In genomic region chr7:16610345-16610744, GRCm38 (mm10) we compare ENCODE assay signal across 17 mouse cellular contexts. TPM values are rescaled to one million over a fixed set of nuclear protein-coding genes. Genes with fewer than 3 reads are reported as not detected.
DNase-seq lines count a peak whose midpoint lies in the region; ATAC-seq and TF ChIP-seq lines count a peak whose summit lies in the region.
"Had no signal": no experiment of that assay in that cellular context is flagged by ENCODE, and none has a peak within 500 bp of the region (broad histone marks: within the 10 kb centered on the region; RNA-seq: fewer than 3 reads in every experiment).

No protein-coding gene starts in this region.

- H3K9me3 ChIP-seq in heart, postnatal 0 days (replicated peaks; ENCODE audit: control insufficient read depth, low read length): no peaks in the 10 kb centered on the region
- no peaks in the 10 kb centered on the region for H3K9me3 ChIP-seq in forebrain, embryonic 15.5 days
- H3K9me3 ChIP-seq: embryonic facial prominence, embryonic 15.5 days; limb, embryonic 13.5 days; stomach, embryonic 15.5 days had no signal

- peak; percentile 39 for DNase-seq in adrenal gland, postnatal 14 days
- no peak for DNase-seq in adrenal gland, postnatal 25 days
- DNase-seq in heart, postnatal 0 days (ENCODE audit: low spot score): no peak
- DNase-seq in heart, postnatal 36 days: no peak
- peak; percentile 36 for DNase-seq in lung, postnatal 14 days
- no peak for DNase-seq in T-cell, adult 2 months (ENCODE audit: low spot score)
- DNase-seq: cerebellum, postnatal 25 days; gastrocnemius, postnatal 25 days; kidney, postnatal 10 days; right cerebral cortex, postnatal 4 days; thymus, postnatal 4 days had no signal

- no peaks in the 10 kb centered on the region for H3K27me3 ChIP-seq in heart, postnatal 0 days (ENCODE audit: control insufficient read depth, insufficient read depth, low read length)
- H3K27me3 ChIP-seq in forebrain, embryonic 15.5 days: no peaks in the 10 kb centered on the region
- H3K27me3 ChIP-seq: embryonic facial prominence, embryonic 15.5 days; limb, embryonic 13.5 days; stomach, embryonic 15.5 days had no signal

- TF ChIP-seq CTCF in heart, postnatal 0 days (IDR thresholded peaks at IDR 0.05; ENCODE audit: low read depth): no peak

- ATAC-seq in heart, postnatal 0 days (ENCODE audit: insufficient read depth, low read depth): no peak
- ATAC-seq in forebrain, embryonic 15.5 days (replicated peaks): no peak
- no peak for ATAC-seq in megakaryocyte progenitor cell, adult 5-6 weeks (replicated peaks; ENCODE audit: poor library complexity)
- ATAC-seq: inflammation-experienced regulatory T-cells, adult 6 months had no signal

- no peak for TF ChIP-seq EP300 in heart, postnatal 0 days (IDR thresholded peaks at IDR 0.05; ENCODE audit: low read depth)

- WGBS in heart, postnatal 0 days: 42% methylated on average over 2 of the region's 2 CpGs
- 59% methylated on average over 2 of the region's 2 CpGs for whole genome bisulfite sequencing in forebrain, embryonic 15.5 days

- no peaks in the 10 kb centered on the region for H3K36me3 ChIP-seq in heart, postnatal 0 days (replicated peaks; ENCODE audit: control insufficient read depth, insufficient read depth, low read length)
- no peaks in the 10 kb centered on the region for H3K36me3 ChIP-seq in forebrain, embryonic 15.5 days
- H3K36me3 ChIP-seq: embryonic facial prominence, embryonic 15.5 days; stomach, embryonic 15.5 days had no signal

- peak overlapping the region; percentile 16; the same call in 1 of the 2 replicates for H3K4me2 ChIP-seq in heart, postnatal 0 days (ENCODE audit: low read depth, low read length)
- H3K4me2 ChIP-seq in forebrain, embryonic 15.5 days (replicated peaks): peak overlapping the region; percentile 81; the same call in 1 of the 2 replicates
- H3K4me2 ChIP-seq: embryonic facial prominence, embryonic 15.5 days; limb, embryonic 13.5 days; stomach, embryonic 15.5 days had no signal

- H3K4me3 ChIP-seq in heart, postnatal 0 days (ENCODE audit: low read depth, low read length): no peak overlapping the region
- no peak overlapping the region for H3K4me3 ChIP-seq in forebrain, embryonic 15.5 days
- H3K4me3 ChIP-seq: embryonic facial prominence, embryonic 15.5 days; limb, embryonic 13.5 days; stomach, embryonic 15.5 days had no signal

- H3K9ac ChIP-seq in heart, postnatal 0 days (replicated peaks; ENCODE audit: low read depth, low read length): no peak overlapping the region
- H3K9ac ChIP-seq in forebrain, embryonic 15.5 days (replicated peaks): no peak overlapping the region
- H3K9ac ChIP-seq: embryonic facial prominence, embryonic 15.5 days; limb, embryonic 13.5 days; stomach, embryonic 15.5 days had no signal

- intact Hi-C loops in heart, postnatal 36 days (cut with DNase I): loop anchor here (5.0 kb wide), 2 partner anchors 38 to 318 kb away; no protein-coding TSS in a partner anchor

- H3K27ac ChIP-seq in heart, postnatal 0 days (ENCODE audit: low read depth): peak overlapping the region; percentile 70
- no peak overlapping the region for H3K27ac ChIP-seq in forebrain, embryonic 15.5 days (replicated peaks)
- H3K27ac ChIP-seq: embryonic facial prominence, embryonic 15.5 days; limb, embryonic 13.5 days; stomach, embryonic 15.5 days had no signal

- peaks cover 39% of the 10 kb centered on the region for H3K4me1 ChIP-seq in heart, postnatal 0 days (ENCODE audit: control insufficient read depth, insufficient read depth)
- H3K4me1 ChIP-seq in forebrain, embryonic 15.5 days: peaks cover 44% of the 10 kb centered on the region

RNA-seq across cellular contexts. Expression of gene Arhgap35, which starts 4.4 kb away (rescaled TPM):
- total RNA-seq in adrenal gland, postnatal 14 days (2021): 55.2 and 57.6 TPM in 2 replicates
- total RNA-seq in adrenal gland, postnatal 25 days (2021): 74.8 and 76.1 TPM in 2 replicates
- total RNA-seq in heart, postnatal 0 days (2014; rRNA removed; ENCODE audit: low replicate concordance): 57.5 and 67.6 TPM in 2 replicates
- polyA plus RNA-seq in heart, postnatal 0 days (2015; fragmentation: Nextera tagmentation; extraction: Ambion mirVana): 9.7 and 10.0 TPM in 2 replicates
- total RNA-seq in heart, postnatal 36 days (2021): 10 to 100 TPM; 32.0 to 35.1 TPM
- polyA plus RNA-seq in forebrain, embryonic 15.5 days (2015; fragmentation: Nextera tagmentation; extraction: Ambion mirVana): 37.5 and 38.9 TPM in 2 replicates
- total RNA-seq in megakaryocyte progenitor cell, adult 5-6 weeks (2015): 9.1 and 9.2 TPM in 2 replicates
- 4.6 and 6.7 TPM in 2 replicates for total RNA-seq in megakaryocyte progenitor cell, adult 5-6 weeks (2017)

Comparison
In these comparisons a context has a peak if more than half of its experiments do, and no peak if none do; other contexts are left out.
1. DNase-seq: peak in adrenal gland, postnatal 14 days (single experiment) and lung, postnatal 14 days (single experiment); none in adrenal gland, postnatal 25 days (single experiment), heart, postnatal 0 days (single experiment), heart, postnatal 36 days (0 of 2) and T-cell, adult 2 months (single experiment).